Mouse (Mus musculus) heart, postnatal 25 days (tissue): Measurements from ENCODE around the gene Tmem145. TPM values are rescaled to one million over a fixed set of nuclear protein-coding genes. Genes with fewer than 3 reads are reported as not detected.
"Not testable (repeated sequence)": the region's sequence is repeated elsewhere in the genome, so short reads cannot be mapped to it uniquely, and the experiment has no call there.

Experiments used
- DNase-seq: peaks from one replicate; pipeline ENCODE4 v3.0.0; 2022; ENCODE audit warnings: low spot score
- intact Hi-C: fragments of 180-260 bp; cut with DNase I; formaldehyde crosslinking; loops from one replicate; pipeline ENCODE4 v1.15.1; 2025
- total RNA-seq, 2 experiments: library from RNA; stranded (reverse); gene quantifications; 2 replicates each; pipeline ENCODE4 v1.2.3; 2021

Gene Tmem145
- total RNA-seq, 2 experiments from 2014 or later, result not detected

- no peak for DNase-seq
- intact Hi-C loops, result loop anchor here (2.0 to 5.0 kb wide), 6 partner anchors 17 to 183 kb away; no protein-coding TSS in a partner anchor
These were observed 9.6 kb downstream of the Tmem145 start for GRCm38 (mm10) chr7:25315306-25316041.

GRCm38 (mm10) chr7:25316532-25317445 is 10.9 kb downstream of the Tmem145 start, which contains the start of gene Megf8:
Gene Megf8 (plus strand): TSS chr7:25317164.
- intact Hi-C loops, result loop anchor here (2.0 to 5.0 kb wide), 5 partner anchors 34 to 184 kb away; no protein-coding TSS in a partner anchor
- peak; percentile 92 for DNase-seq

- intact Hi-C loops, result loop anchor here (2.0 to 5.0 kb wide), 5 partner anchors 35 to 185 kb away; no protein-coding TSS in a partner anchor
- no peak for DNase-seq
These were observed 11.6 kb downstream of the Tmem145 start for GRCm38 (mm10) chr7:25317446-25317999.

DNA sequence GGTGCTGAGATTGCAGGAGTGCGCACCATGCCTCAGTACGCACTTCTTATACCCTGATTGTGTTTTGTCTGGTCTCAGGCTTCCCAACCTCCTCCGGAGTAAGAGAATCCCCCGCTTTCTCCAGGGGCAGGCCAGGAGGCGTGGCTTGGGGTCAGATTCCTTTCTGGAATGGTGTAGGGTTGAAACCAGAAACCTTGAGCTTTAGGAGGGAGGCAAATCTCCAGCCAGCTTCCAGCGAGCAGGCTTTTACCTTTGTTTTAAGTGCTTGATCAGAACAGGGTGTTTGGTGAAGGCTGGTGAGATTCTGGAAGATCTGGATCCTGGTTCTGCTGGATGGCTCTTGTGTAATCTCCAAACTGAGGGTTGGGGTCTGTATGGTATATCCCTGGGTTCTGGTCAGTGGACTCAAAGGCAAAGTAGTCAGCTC is 16.2 kb downstream of the Tmem145 start:
- intact Hi-C loops, result no loop called here
- no peak for DNase-seq

GRCm38 (mm10) chr7:25323219-25323618 is 17.3 kb downstream of the Tmem145 start:
- intact Hi-C loops, result no loop called here
- DNase-seq, result no peak

DNA sequence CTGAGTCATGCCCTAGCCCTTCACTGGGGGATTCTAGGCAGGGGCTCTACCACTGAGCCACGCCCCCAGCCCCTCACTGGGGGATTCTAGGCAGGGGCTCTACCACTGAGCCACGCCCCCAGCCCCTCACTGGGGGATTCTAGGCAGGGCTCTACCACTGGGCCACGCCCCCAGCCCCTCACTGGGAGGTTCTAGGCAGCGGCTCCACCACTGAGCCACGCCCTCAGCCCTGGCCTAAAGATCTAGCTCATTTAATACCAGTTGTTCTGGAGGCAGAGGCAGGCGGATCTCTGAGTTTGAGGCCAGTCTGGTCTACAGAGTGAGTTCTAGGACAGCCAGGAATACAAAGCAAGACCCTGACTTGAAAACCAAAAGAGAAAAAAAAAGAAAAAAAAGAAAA is 19.5 kb downstream of the Tmem145 start:
- intact Hi-C loops, result not testable (repeated sequence)

GRCm38 (mm10) chr7:25326233-25326632 is 20.3 kb downstream of the Tmem145 start:
- DNase-seq, result no peak
- intact Hi-C loops, result no loop called here

More for the DNA sequence above, 19.5 kb downstream of the Tmem145 start:
- not testable (repeated sequence) for DNase-seq

DNA sequence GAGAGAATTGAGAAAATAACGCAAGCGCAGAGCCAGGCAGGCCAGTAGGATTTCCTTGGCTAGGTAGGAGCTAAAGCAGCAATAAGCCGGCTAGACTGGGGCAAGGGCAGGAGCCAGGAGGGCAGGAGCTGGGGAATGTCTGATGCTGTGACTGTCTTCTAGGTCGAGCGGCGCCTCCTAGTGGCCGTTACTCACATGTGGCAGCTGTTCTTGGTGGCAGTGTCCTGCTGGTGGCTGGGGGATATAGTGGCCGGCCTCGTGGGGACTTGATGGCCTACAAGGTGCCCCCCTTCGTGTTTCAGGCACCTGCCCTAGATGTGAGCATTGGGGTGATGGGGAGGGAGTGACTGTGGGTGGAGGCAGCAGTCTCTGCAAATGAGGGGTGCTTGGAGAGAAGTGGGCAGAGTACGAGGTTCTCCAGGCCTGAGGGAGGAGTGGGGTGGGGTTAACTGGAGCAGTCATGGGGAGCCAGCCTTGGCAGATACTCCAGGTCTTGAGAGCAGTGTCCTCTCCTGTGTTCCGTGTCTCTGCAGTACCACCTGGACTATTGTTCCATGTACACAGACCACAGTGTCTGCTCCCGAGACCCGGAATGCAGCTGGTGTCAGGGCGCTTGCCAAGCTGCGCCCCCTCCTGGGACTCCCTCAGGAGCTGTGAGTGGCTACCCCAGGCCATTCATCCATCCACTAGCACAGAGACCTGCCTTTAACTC is 27.8 kb downstream of the Tmem145 start:
- intact Hi-C loops, result loop anchor here (2.0 to 5.0 kb wide), 3 partner anchors 36 to 201 kb away; partner anchors contain the start of gene Pafah1b3
- DNase-seq, result peak; percentile 37

DNA sequence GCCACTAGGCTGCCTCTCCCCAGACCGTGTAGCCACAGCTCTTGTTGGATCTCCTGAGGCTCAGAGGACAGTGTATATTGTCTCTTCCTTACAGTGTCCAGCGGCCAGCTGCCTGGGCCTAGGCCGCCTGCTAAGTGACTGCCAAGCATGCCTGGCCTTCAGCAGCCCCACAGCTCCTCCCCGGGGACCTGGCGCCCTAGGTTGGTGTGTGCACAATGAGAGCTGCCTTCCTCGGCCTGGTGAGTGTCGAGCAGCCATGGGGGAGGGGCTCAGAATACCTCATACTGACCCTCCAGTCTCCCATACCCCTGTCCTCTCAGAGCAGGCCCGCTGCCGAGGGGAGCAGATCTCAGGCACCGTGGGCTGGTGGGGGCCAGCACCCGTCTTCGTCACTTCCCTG is 28.6 kb downstream of the Tmem145 start:
- DNase-seq, result no peak
- intact Hi-C loops, result loop anchor here (2.0 to 5.0 kb wide), 3 partner anchors 37 to 202 kb away; partner anchors contain the start of gene Pafah1b3

- no peak for DNase-seq
- intact Hi-C loops, result no loop called here
These were observed 33.4 kb downstream of the Tmem145 start for GRCm38 (mm10) chr7:25339329-25339728.

DNA sequence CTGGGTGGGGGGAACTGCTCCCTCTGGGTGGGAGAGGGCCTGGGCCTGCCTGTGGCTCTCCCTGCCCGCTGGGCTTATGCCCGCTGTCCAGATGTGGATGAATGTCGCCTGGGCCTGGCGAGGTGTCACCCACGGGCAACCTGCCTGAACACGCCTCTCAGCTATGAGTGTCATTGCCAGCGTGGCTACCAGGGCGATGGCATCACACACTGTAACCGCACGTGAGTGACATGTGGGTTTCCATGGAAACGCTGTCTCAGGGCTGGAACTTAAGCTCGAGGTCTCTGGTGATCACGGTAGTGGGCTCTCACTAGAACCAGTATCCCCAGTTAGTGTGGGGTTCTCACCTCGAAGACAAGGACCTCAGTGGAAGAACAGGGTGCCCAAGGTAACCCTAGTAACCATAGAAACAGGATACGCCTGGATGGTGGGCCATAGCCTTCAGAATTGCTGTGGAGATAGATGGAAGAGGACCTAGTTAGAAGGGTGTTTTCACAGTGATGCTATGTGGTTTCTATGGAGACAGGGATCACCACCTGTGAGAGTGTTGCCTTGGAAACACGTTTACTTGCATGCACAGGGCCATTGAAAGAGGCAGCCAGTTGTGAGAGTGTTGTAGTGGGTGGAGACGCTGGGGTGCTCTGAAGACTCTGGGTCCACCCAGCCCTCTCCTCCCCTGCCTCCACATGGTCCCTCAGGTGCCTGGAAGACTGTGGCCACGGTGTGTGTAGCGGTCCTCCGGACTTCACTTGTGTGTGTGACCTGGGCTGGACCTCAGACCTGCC is 35.3 kb downstream of the Tmem145 start:
- no peak for DNase-seq
- intact Hi-C loops, result no loop called here

DNA sequence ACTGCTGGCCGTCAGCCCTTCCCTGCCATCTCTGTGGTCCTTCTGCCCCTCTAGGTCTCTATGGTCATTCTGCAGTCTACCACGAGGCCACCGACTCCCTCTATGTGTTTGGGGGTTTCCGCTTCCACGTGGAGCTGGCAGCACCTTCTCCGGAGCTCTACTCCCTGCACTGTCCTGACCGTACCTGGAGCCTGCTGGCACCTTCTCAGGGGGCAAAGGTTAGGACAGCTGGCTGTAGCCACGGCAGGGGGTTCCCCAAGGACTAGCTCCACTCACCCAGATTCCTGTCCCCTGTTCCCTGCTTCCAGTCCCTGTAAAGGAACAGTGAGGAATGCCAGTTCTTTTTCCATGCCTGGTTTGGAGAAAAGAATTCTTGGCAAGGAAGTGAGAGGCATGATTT is 43.0 kb downstream of the Tmem145 start:
- intact Hi-C loops, result no loop called here
- no peak for DNase-seq

GRCm38 (mm10) chr7:25358721-25359206 is 52.9 kb downstream of the Tmem145 start:
- DNase-seq, result no peak
- intact Hi-C loops, result no loop called here

DNA sequence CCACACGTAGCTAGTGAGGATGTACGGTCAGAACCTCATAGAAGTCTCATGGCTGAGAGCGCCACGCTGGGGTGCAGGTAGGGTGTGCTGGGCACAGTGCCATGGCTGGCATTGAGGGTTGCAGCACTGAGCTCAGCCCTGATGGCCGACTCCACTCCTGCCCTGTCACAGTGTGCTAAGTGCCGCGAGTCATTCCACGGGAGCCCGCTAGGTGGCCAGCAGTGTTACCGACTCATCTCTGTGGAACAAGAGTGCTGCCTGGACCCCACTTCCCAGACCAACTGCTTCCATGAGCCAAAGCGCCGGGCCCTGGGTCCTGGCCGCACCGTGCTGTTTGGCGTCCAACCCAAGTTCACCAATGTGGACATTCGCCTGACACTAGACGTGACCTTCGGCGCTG is 57.2 kb downstream of the Tmem145 start:
- intact Hi-C loops, result no loop called here
- DNase-seq, result no peak

DNA sequence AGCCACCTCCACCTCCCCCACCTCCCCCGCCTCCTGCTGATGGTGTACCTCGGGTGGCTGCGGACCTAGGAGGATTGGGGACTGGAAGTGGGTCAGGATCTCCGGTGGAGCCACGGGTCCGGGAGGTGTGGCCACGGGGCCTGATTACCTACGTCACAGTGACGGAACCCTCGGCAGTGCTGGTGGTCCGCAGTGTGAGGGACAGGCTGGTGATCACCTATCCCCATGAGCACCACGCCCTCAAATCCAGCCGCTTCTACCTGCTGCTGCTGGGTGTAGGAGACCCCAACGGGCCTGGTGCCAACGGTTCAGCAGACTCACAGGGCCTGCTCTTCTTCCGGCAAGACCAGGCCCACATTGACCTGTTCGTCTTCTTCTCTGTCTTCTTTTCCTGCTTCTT is 57.7 kb downstream of the Tmem145 start:
- intact Hi-C loops, result no loop called here
- DNase-seq, result no peak
